Mouse (Mus musculus) CH12.LX (cell line): ENCODE data around the gene Eif2s3x. TPM values are rescaled to one million over a fixed set of nuclear protein-coding genes. Genes with fewer than 3 reads are reported as not detected.
A peak's percentile ranks its signal among the peaks of the same experiment; 100 is the strongest.

Experiments
- DNase-seq: peaks from one replicate; pipeline ENCODE4 v3.0.0-alpha.2; 2013; ENCODE audit errors: extremely low read depth
- H3K27ac ChIP-seq: 2 replicates; pipeline ENCODE4 v1.5.1; 2012; ENCODE audit warnings: low read depth, mild to moderate bottlenecking, control low read depth, moderate library complexity; ENCODE audit not compliant: insufficient read depth
- H3K27me3 ChIP-seq: replicated peaks from 2 replicates; pipeline ENCODE3; 2012; ENCODE audit warnings: inconsistent platforms
- H3K36me3 ChIP-seq, 2 experiments: replicated peaks in 1 of 2; 2 replicates each; pipeline versions ENCODE3 to v1.6.1; 2012; ENCODE audit warnings: inconsistent platforms in 1 of 2, low read length in 1 of 2, mild to moderate bottlenecking in 1 of 2, mixed read lengths in 1 of 2, moderate library complexity in 1 of 2; ENCODE audit not compliant: control insufficient read depth in 1 of 2, insufficient read depth in 1 of 2
- H3K4me1 ChIP-seq, 2 experiments: 2 replicates each; pipeline ENCODE4 v1.6.1; 2012; ENCODE audit warnings: inconsistent platforms in 1 of 2, moderate library complexity in 1 of 2; ENCODE audit not compliant: insufficient read depth in 2 of 2, control insufficient read depth in 1 of 2
- H3K4me2 ChIP-seq: 2 replicates; pipeline ENCODE4 v1.6.1; 2012; ENCODE audit warnings: low read depth, mild to moderate bottlenecking, control low read depth; ENCODE audit not compliant: poor library complexity, insufficient read depth, severe bottlenecking
- H3K4me3 ChIP-seq, 3 experiments: fragments of 150-350 bp in 1 of 3; sonication (generic) in 1 of 3; replicated peaks in 1 of 3; 2 replicates each; pipeline versions ENCODE3 to v1.5.1; 2011 to 2012; ENCODE audit warnings: low read depth in 2 of 3, low read length in 2 of 3, mild to moderate bottlenecking in 2 of 3, moderate library complexity in 2 of 3, control low read depth in 1 of 3, improper control_type of control experiment in 1 of 3, inconsistent platforms in 1 of 3, mixed read lengths in 1 of 3; ENCODE audit not compliant: poor library complexity in 1 of 3
- H3K79me2 ChIP-seq: replicated peaks from 2 replicates; pipeline ENCODE4 v1.6.1; 2012; ENCODE audit warnings: mild to moderate bottlenecking, moderate library complexity; ENCODE audit not compliant: control insufficient read depth, poor library complexity, insufficient read depth, severe bottlenecking; ENCODE audit errors: extremely low read depth
- H3K9ac ChIP-seq: 2 replicates; pipeline ENCODE4 v1.6.1; 2012; ENCODE audit warnings: low read depth, mild to moderate bottlenecking, control low read depth, moderate library complexity; ENCODE audit not compliant: insufficient read depth
- H3K9me3 ChIP-seq: replicated peaks from 2 replicates; pipeline ENCODE3; 2012; ENCODE audit warnings: low read length, inconsistent platforms, mixed read lengths
- CHD1 ChIP-seq: IDR thresholded peaks from 2 replicates; pipeline ENCODE4 v1.6.1; 2012; ENCODE audit warnings: low read depth, low read length, improper control_type of control experiment, inconsistent platforms
- CHD2 ChIP-seq: IDR thresholded peaks from 2 replicates; pipeline ENCODE4 v1.6.1; 2011; ENCODE audit warnings: low read length, improper control_type of control experiment
- CTCF ChIP-seq, 2 experiments: IDR thresholded peaks in 1 of 2; conservative IDR thresholded peaks in 1 of 2; 2 replicates each; pipeline ENCODE4 v1.5.1; 2011 to 2012; ENCODE audit warnings: low read depth in 2 of 2, low read length in 2 of 2, improper control_type of control experiment in 1 of 2, inconsistent platforms in 1 of 2, mild to moderate bottlenecking in 1 of 2, moderate library complexity in 1 of 2
- ELF1 ChIP-seq: IDR thresholded peaks from 2 replicates; pipeline ENCODE4 v1.6.1; 2014; ENCODE audit warnings: low read depth, mild to moderate bottlenecking, inconsistent platforms, low read length, improper control_type of control experiment
- ETS1 ChIP-seq: conservative IDR thresholded peaks from 2 replicates; pipeline ENCODE4 v1.6.1; 2012; ENCODE audit warnings: low read depth, mild to moderate bottlenecking, inconsistent platforms, low read length, improper control_type of control experiment, moderate library complexity
- GABPA ChIP-seq: IDR thresholded peaks from 2 replicates; pipeline ENCODE4 v1.6.1; 2012; ENCODE audit warnings: low read depth, low read length, improper control_type of control experiment, inconsistent platforms; ENCODE audit not compliant: insufficient replicate concordance
- HCFC1 ChIP-seq: IDR thresholded peaks from 2 replicates; pipeline ENCODE4 v1.6.1; 2012; ENCODE audit warnings: low read depth, mild to moderate bottlenecking, inconsistent platforms, low read length, improper control_type of control experiment
- IRF4 ChIP-seq: IDR thresholded peaks from 2 replicates; pipeline ENCODE4 v1.6.1; 2014; ENCODE audit warnings: low read depth, mild to moderate bottlenecking, inconsistent platforms, low read length, improper control_type of control experiment
- JUN ChIP-seq: IDR thresholded peaks from 2 replicates; pipeline ENCODE4 v1.6.1; 2011; ENCODE audit warnings: low read depth, mild to moderate bottlenecking, low read length, improper control_type of control experiment, moderate library complexity; ENCODE audit not compliant: insufficient read depth
- JUND ChIP-seq: conservative IDR thresholded peaks from 2 replicates; pipeline ENCODE4 v1.6.1; 2011; ENCODE audit warnings: low read depth, low read length, improper control_type of control experiment
- KAT2A ChIP-seq: IDR thresholded peaks from 2 replicates; pipeline ENCODE4 v1.6.1; 2012; ENCODE audit warnings: low read length, improper control_type of control experiment, inconsistent platforms; ENCODE audit not compliant: insufficient replicate concordance
- MAFK ChIP-seq: IDR thresholded peaks from 2 replicates; pipeline ENCODE4 v1.6.1; 2011; ENCODE audit warnings: low read length, improper control_type of control experiment; ENCODE audit not compliant: insufficient replicate concordance
- MAX ChIP-seq: IDR thresholded peaks from 2 replicates; pipeline ENCODE4 v1.6.1; 2011; ENCODE audit warnings: low read length, improper control_type of control experiment
- MAZ ChIP-seq: IDR thresholded peaks from 2 replicates; pipeline ENCODE4 v1.6.1; 2012; ENCODE audit warnings: low read depth, mild to moderate bottlenecking, inconsistent platforms, low read length, improper control_type of control experiment, moderate library complexity
- MXI1 ChIP-seq: IDR thresholded peaks from 2 replicates; pipeline ENCODE4 v1.6.1; 2011; ENCODE audit warnings: mild to moderate bottlenecking, low read depth, low read length, improper control_type of control experiment
- MYC ChIP-seq: IDR thresholded peaks from 2 replicates; pipeline ENCODE4 v1.6.1; 2011; ENCODE audit warnings: low read depth, mild to moderate bottlenecking, improper control_type of control experiment, low read length
- NELFE ChIP-seq: IDR thresholded peaks from 2 replicates; pipeline ENCODE4 v1.6.1; 2011; ENCODE audit warnings: low read depth, low read length, improper control_type of control experiment
- NRF1 ChIP-seq: IDR thresholded peaks from 2 replicates; pipeline ENCODE4 v1.6.1; 2014; ENCODE audit warnings: low read depth, mild to moderate bottlenecking, inconsistent platforms, low read length, improper control_type of control experiment, moderate library complexity
- POLR2A ChIP-seq: IDR thresholded peaks from 2 replicates; pipeline ENCODE4 v1.6.1; 2011; ENCODE audit warnings: low read depth, mild to moderate bottlenecking, improper control_type of control experiment, low read length
- RAD21 ChIP-seq: IDR thresholded peaks from 2 replicates; pipeline ENCODE4 v1.6.1; 2011; ENCODE audit warnings: low read depth, mild to moderate bottlenecking, low read length, improper control_type of control experiment, moderate library complexity
- RCOR1 ChIP-seq: conservative IDR thresholded peaks from 2 replicates; pipeline ENCODE4 v1.6.1; 2012; ENCODE audit warnings: low read depth, mild to moderate bottlenecking, inconsistent platforms, low read length, improper control_type of control experiment
- SIN3A ChIP-seq: IDR thresholded peaks from 2 replicates; pipeline ENCODE4 v1.6.1; 2012; ENCODE audit warnings: low read length, improper control_type of control experiment, inconsistent platforms
- SMC3 ChIP-seq: IDR thresholded peaks from 2 replicates; pipeline ENCODE4 v1.6.1; 2011; ENCODE audit warnings: low read depth, low read length, improper control_type of control experiment
- TBP ChIP-seq: conservative IDR thresholded peaks from 2 replicates; pipeline ENCODE4 v1.6.1; 2011; ENCODE audit warnings: low read depth, low read length, improper control_type of control experiment
- TCF12 ChIP-seq: IDR thresholded peaks from 2 replicates; pipeline ENCODE4 v1.6.1; 2014; ENCODE audit warnings: low read depth, mild to moderate bottlenecking, inconsistent platforms, low read length, improper control_type of control experiment
- USF1 ChIP-seq: IDR thresholded peaks from 2 replicates; pipeline ENCODE4 v1.6.1; 2014; ENCODE audit warnings: low read depth, mild to moderate bottlenecking, inconsistent platforms, low read length, improper control_type of control experiment
- USF2 ChIP-seq: conservative IDR thresholded peaks from 2 replicates; pipeline ENCODE4 v1.6.1; 2011; ENCODE audit warnings: low read depth, low read length, improper control_type of control experiment
- ZC3H11A ChIP-seq: IDR thresholded peaks from 2 replicates; pipeline ENCODE4 v1.6.1; 2012; ENCODE audit warnings: low read depth, mild to moderate bottlenecking, inconsistent platforms, low read length, improper control_type of control experiment
- ZKSCAN1 ChIP-seq: IDR thresholded peaks from 2 replicates; pipeline ENCODE4 v1.6.1; 2012; ENCODE audit warnings: low read depth, inconsistent platforms, low read length, improper control_type of control experiment, borderline replicate concordance
- ZMIZ1 ChIP-seq: IDR thresholded peaks from 2 replicates; pipeline ENCODE4 v1.6.1; 2012; ENCODE audit warnings: low read depth, mild to moderate bottlenecking, inconsistent platforms, low read length, improper control_type of control experiment
- dilution Hi-C: fragments of 300-500 bp; cut with MboI; formaldehyde crosslinking; loops from 2 replicates; pipeline ENCODE4 v1.14.3; 2020; ENCODE audit warnings: low sequenced_read_pairs; ENCODE audit not compliant: extremely low pct_unique_long_range_greater_than_20kb, extremely low pct_ligation_motif_present
- in situ Hi-C: fragments of 300-500 bp; cut with MboI; formaldehyde crosslinking; loops from 3 replicates; pipeline ENCODE4 v1.14.3; 2019; ENCODE audit warnings: low sequenced_read_pairs, low pct_ligation_motif_present, low pct_unique_long_range_greater_than_20kb, mixed read lengths
- polyA plus RNA-seq: library from polyadenylated mRNA; unstranded; fragments of >175 nt; gene quantifications from 2 replicates; pipeline ENCODE4 v1.2.1, GENCODE M21; 2012; ENCODE audit warnings: low read depth; ENCODE audit not compliant: insufficient read length
- total RNA-seq, 2 experiments: library from RNA; depleted of rRNA; stranded (reverse); fragments of 300-350 nt in 1 of 2; fragments of >200 nt in 1 of 2; gene quantifications; 2 replicates each; pipeline ENCODE4 v1.2.3; 2012 to 2014

Eif2s3x gene
- total and polyA plus RNA-seq, 3 experiments: 130 to 272 (median 244) TPM

- Histone ChIP-seq H3K79me2 (no peaks in the 10 kb centered on the region), H3K36me3 (no peaks in the 10 kb centered on the region), H3K4me3 (peak overlapping the region; percentile 55 to 61 (median 59)), H3K27ac (peak overlapping the region; percentile 97), H3K9ac (peak overlapping the region; percentile 51), H3K4me2 (no peak overlapping the region), H3K4me1 (no peaks in the 10 kb centered on the region), H3K27me3 (no peaks in the 10 kb centered on the region), H3K9me3 (no peaks in the 10 kb centered on the region)
- in situ Hi-C loops (no loop called here), dilution Hi-C loops (no loop called here)
- TF ChIP-seq CTCF (conservative IDR thresholded peaks at IDR 0.05 in 1 of 2, IDR thresholded peaks at IDR 0.05 in 1 of 2; ENCODE audit: low read depth in 2 of 2, low read length in 2 of 2) (no peak), NELFE (peak; percentile 69), JUN (no peak), ELF1 (peak; percentile 92), GABPA (no peak), TBP (peak; percentile 92), MYC (peak; percentile 98), CHD1 (no peak), HCFC1 (peak; percentile 79), ZC3H11A (no peak), CHD2 (peak; percentile 83), MAZ (no peak; the same call in 1 of the 2 replicates), MAFK (no peak), USF2 (no peak), RAD21 (no peak), MAX (peak; percentile 93), SIN3A (peak; percentile 55), POLR2A (peak; percentile 81), ZMIZ1 (peak; percentile 54; the same call in 1 of the 2 replicates), IRF4 (peak; percentile 49), TCF12 (peak; percentile 73), ZKSCAN1 (no peak), SMC3 (no peak), NRF1 (peak; percentile 89), ETS1 (peak; percentile 24; the same call in 1 of the 2 replicates), KAT2A (peak; percentile 50; the same call in 1 of the 2 replicates), RCOR1 (no peak), MXI1 (peak; percentile 96), JUND (no peak), USF1 (no peak)
- peak; percentile 93 for DNase-seq
Measured at GRCm38 (mm10) chrX:94177715-94178340, 34.8 kb downstream of the Eif2s3x start.
